8 mouse cellular contexts compared by ENCODE assay signal in genomic region chr2:84799041-84799561, GRCm38 (mm10). TPM values are rescaled to one million over a fixed set of nuclear protein-coding genes. Genes with fewer than 3 reads are reported as not detected.
DNase-seq lines count a peak whose midpoint lies in the region; ATAC-seq and TF ChIP-seq lines count a peak whose summit lies in the region.

No protein-coding gene starts in this region.

- H3K36me3 ChIP-seq in G1E (replicated peaks), result peaks cover 22% of the 10 kb centered on the region
- H3K36me3 ChIP-seq in forebrain, embryonic 12.5 days (replicated peaks), result no peaks in the 10 kb centered on the region
- peaks cover 36% of the 10 kb centered on the region for H3K36me3 ChIP-seq in liver, embryonic 15.5 days (replicated peaks)
- no peaks in the 10 kb centered on the region for H3K36me3 ChIP-seq in neural tube, embryonic 12.5 days

- TF ChIP-seq CTCF in G1E (IDR thresholded peaks at IDR 0.05; ENCODE audit: low read depth, low read length), result peak; percentile 30; the same call in 1 of the 2 replicates

- H3K9ac ChIP-seq in forebrain, embryonic 12.5 days, result peak overlapping the region; percentile 60
- H3K9ac ChIP-seq in liver, embryonic 15.5 days, result peak overlapping the region; percentile 83
- peak overlapping the region; percentile 52 for H3K9ac ChIP-seq in neural tube, embryonic 12.5 days

- no peaks in the 10 kb centered on the region for H3K27me3 ChIP-seq in G1E (ENCODE audit: insufficient read depth, low read length)
- 0 out of 2 replicates have a peak, but pooled peaks cover 4% of the 10 kb centered on the region for H3K27me3 ChIP-seq in forebrain, embryonic 12.5 days
- H3K27me3 ChIP-seq in liver, embryonic 15.5 days, result no peaks in the 10 kb centered on the region
- H3K27me3 ChIP-seq in neural tube, embryonic 12.5 days (replicated peaks), result no peaks in the 10 kb centered on the region

- H3K27ac ChIP-seq in forebrain, embryonic 12.5 days, result peak overlapping the region; percentile 61
- peak overlapping the region; percentile 99 for H3K27ac ChIP-seq in liver, embryonic 15.5 days (replicated peaks)
- no peak overlapping the region for H3K27ac ChIP-seq in neural tube, embryonic 12.5 days

- H3K4me3 ChIP-seq in G1E (ENCODE audit: low read depth, low read length), result peak overlapping the region; percentile 82
- peak overlapping the region; percentile 63 for H3K4me3 ChIP-seq in forebrain, embryonic 12.5 days (replicated peaks)
- H3K4me3 ChIP-seq in liver, embryonic 15.5 days (replicated peaks), result peak overlapping the region; percentile 78
- peak overlapping the region; percentile 57 for H3K4me3 ChIP-seq in neural tube, embryonic 12.5 days

- peaks cover 34% of the 10 kb centered on the region for H3K4me1 ChIP-seq in G1E (ENCODE audit: insufficient read depth, low read depth, low read length)
- peaks cover 10% of the 10 kb centered on the region for H3K4me1 ChIP-seq in forebrain, embryonic 12.5 days
- peaks cover 60% of the 10 kb centered on the region for H3K4me1 ChIP-seq in liver, embryonic 15.5 days (replicated peaks)
- H3K4me1 ChIP-seq in neural tube, embryonic 12.5 days, result no peaks in the 10 kb centered on the region; the same call in 1 of the 2 replicates

- ATAC-seq in G1E (ENCODE audit: extremely low read depth, insufficient number of reproducible peaks, low FRiP score, poor library complexity, severe bottlenecking), result peak; percentile 47
- ATAC-seq in forebrain, embryonic 12.5 days (ENCODE audit: low FRiP score), result peak; percentile 68
- peak; percentile 59 for ATAC-seq in liver, embryonic 15.5 days (ENCODE audit: insufficient read depth)
- ATAC-seq in neural tube, embryonic 12.5 days (ENCODE audit: low FRiP score, low read depth), result peak; percentile 62

- H3K9me3 ChIP-seq in G1E (replicated peaks), result peaks cover 18% of the 10 kb centered on the region
- H3K9me3 ChIP-seq in forebrain, embryonic 12.5 days, result 0 out of 2 replicates have a peak, but pooled peaks cover 12% of the 10 kb centered on the region
- H3K9me3 ChIP-seq in liver, embryonic 15.5 days (replicated peaks), result peaks cover 17% of the 10 kb centered on the region; the same call in 1 of the 2 replicates
- H3K9me3 ChIP-seq in neural tube, embryonic 12.5 days, result 0 out of 2 replicates have a peak, but pooled peaks cover 4% of the 10 kb centered on the region

- intact Hi-C loops in heart, postnatal 14 days (cut with DNase I), result loop anchor here (5.0 kb wide), 1 partner anchor 57 kb away; the partner anchor contains the start of gene Gm19426

- DNase-seq in G1E (ENCODE audit: low spot score), result peak; percentile 64
- peak; percentile 87 for DNase-seq in c-Kit-positive CD71-positive TER-119-positive erythroid progenitor cells, embryonic 14.5 days (ENCODE audit: low spot score)
- peak; percentile 72 to 76 for DNase-seq in heart, postnatal 14 days
- DNase-seq in kidney, postnatal 4 days, result peak; percentile 69 to 81
- peak; percentile 45 for DNase-seq in testis, postnatal 14 days (ENCODE audit: low spot score)

- under 1% methylated on average over 16 of the region's 16 CpGs for WGBS in forebrain, embryonic 12.5 days
- WGBS in liver, embryonic 15.5 days (ENCODE audit: insufficient replicate concordance), result under 1% methylated on average over 16 of the region's 16 CpGs
- under 1% methylated on average over 16 of the region's 16 CpGs for WGBS in neural tube, embryonic 12.5 days

- H3K4me2 ChIP-seq in forebrain, embryonic 12.5 days, result peak overlapping the region; percentile 99
- peak overlapping the region; percentile 89 for H3K4me2 ChIP-seq in liver, embryonic 15.5 days
- H3K4me2 ChIP-seq in neural tube, embryonic 12.5 days (replicated peaks), result peak overlapping the region; percentile 97

RNA-seq across cellular contexts. Expression of gene Ube2l6, which starts 0.5 kb away (rescaled TPM):
- total RNA-seq in G1E (2014; fragmentation: Nextera tagmentation) (37.2 and 74.5 TPM in 2 replicates), G1E (2017) (20.2 and 22.5 TPM in 2 replicates)
- polyA plus RNA-seq in G1E (2012), result 1.2 and 2.5 TPM in 2 replicates
- 30.0 and 30.5 TPM in 2 replicates for polyA plus RNA-seq in forebrain, embryonic 12.5 days (2016; fragmentation: Nextera tagmentation; extraction: Ambion mirVana)
- 10 to 100 TPM; 67.6 to 87.8 TPM for total RNA-seq in heart, postnatal 14 days (2021)
- 533 and 556 TPM in 2 replicates for polyA plus RNA-seq in liver, embryonic 15.5 days (2015; fragmentation: Nextera tagmentation; extraction: Ambion mirVana)
- polyA plus RNA-seq in neural tube, embryonic 12.5 days (2016; fragmentation: Nextera tagmentation; extraction: Ambion mirVana), result 22.8 and 23.2 TPM in 2 replicates

RNA-seq across cellular contexts. Expression of gene Smtnl1, which starts 23.4 kb away (rescaled TPM):
- not detected in 2 replicates for total RNA-seq in G1E (2014; fragmentation: Nextera tagmentation)
- total RNA-seq in G1E (2017), result not detected in 2 replicates
- not detected in 2 replicates for polyA plus RNA-seq in G1E (2012)
- polyA plus RNA-seq in forebrain, embryonic 12.5 days (2016; fragmentation: Nextera tagmentation; extraction: Ambion mirVana), result not detected in 2 replicates
- total RNA-seq in heart, postnatal 14 days (2021), result under 1 TPM in 1 of 2 experiments, not detected in 1; 0.14 TPM
- polyA plus RNA-seq in liver, embryonic 15.5 days (2015; fragmentation: Nextera tagmentation; extraction: Ambion mirVana), result 0.40 and 0.56 TPM in 2 replicates
- polyA plus RNA-seq in neural tube, embryonic 12.5 days (2016; fragmentation: Nextera tagmentation; extraction: Ambion mirVana), result not detected in 2 replicates

RNA-seq across cellular contexts. Expression of gene Serping1, which starts 23.9 kb away (rescaled TPM):
- total RNA-seq in G1E (2014; fragmentation: Nextera tagmentation) (not detected in 2 replicates), G1E (2017) (not detected in 2 replicates)
- polyA plus RNA-seq in G1E (2012), result not detected in 2 replicates
- polyA plus RNA-seq in forebrain, embryonic 12.5 days (2016; fragmentation: Nextera tagmentation; extraction: Ambion mirVana), result 27.6 and 30.3 TPM in 2 replicates
- total RNA-seq in heart, postnatal 14 days (2021), result 10 to 100 TPM; 58.8 to 72.1 TPM
- polyA plus RNA-seq in liver, embryonic 15.5 days (2015; fragmentation: Nextera tagmentation; extraction: Ambion mirVana), result 84.2 and 102 TPM in 2 replicates
- polyA plus RNA-seq in neural tube, embryonic 12.5 days (2016; fragmentation: Nextera tagmentation; extraction: Ambion mirVana), result 33.8 and 34.5 TPM in 2 replicates

RNA-seq across cellular contexts. Expression of gene Timm10, which starts 27.7 kb away (rescaled TPM):
- total RNA-seq in G1E (2014; fragmentation: Nextera tagmentation), result 13.5 and 21.0 TPM in 2 replicates
- total RNA-seq in G1E (2017), result 51.5 and 54.9 TPM in 2 replicates
- 13.3 and 19.5 TPM in 2 replicates for polyA plus RNA-seq in G1E (2012)
- 36.7 and 42.3 TPM in 2 replicates for polyA plus RNA-seq in forebrain, embryonic 12.5 days (2016; fragmentation: Nextera tagmentation; extraction: Ambion mirVana)
- 100 to 1,000 TPM in 1 of 2 experiments, 10 to 100 TPM in 1; 78.1 to 101 TPM for total RNA-seq in heart, postnatal 14 days (2021)
- polyA plus RNA-seq in liver, embryonic 15.5 days (2015; fragmentation: Nextera tagmentation; extraction: Ambion mirVana), result 33.3 and 37.0 TPM in 2 replicates
- 37.6 and 39.4 TPM in 2 replicates for polyA plus RNA-seq in neural tube, embryonic 12.5 days (2016; fragmentation: Nextera tagmentation; extraction: Ambion mirVana)

RNA-seq across cellular contexts. Expression of gene Slc43a1, which starts 39.5 kb away (rescaled TPM):
- total RNA-seq in G1E (2014; fragmentation: Nextera tagmentation) (0.29 and 62.5 TPM in 2 replicates), G1E (2017) (0.05 and 0.12 TPM in 2 replicates)
- polyA plus RNA-seq in G1E (2012), result 0.03 TPM in 1 of 2 replicates, not detected in the other
- 11.4 and 14.4 TPM in 2 replicates for polyA plus RNA-seq in forebrain, embryonic 12.5 days (2016; fragmentation: Nextera tagmentation; extraction: Ambion mirVana)
- 1 to 10 TPM; 2.9 to 3.6 TPM for total RNA-seq in heart, postnatal 14 days (2021)
- polyA plus RNA-seq in liver, embryonic 15.5 days (2015; fragmentation: Nextera tagmentation; extraction: Ambion mirVana), result 190 and 203 TPM in 2 replicates
- polyA plus RNA-seq in neural tube, embryonic 12.5 days (2016; fragmentation: Nextera tagmentation; extraction: Ambion mirVana), result 8.4 and 10.2 TPM in 2 replicates

Comparison
In these comparisons a context has a peak if more than half of its experiments do, and no peak if none do; other contexts are left out.
1. RNA of gene Ube2l6, which starts 0.5 kb away (polyA plus RNA-seq): 533 to 556 TPM in liver, embryonic 15.5 days; 30.0 to 30.5 TPM in forebrain, embryonic 12.5 days, 22.8 to 23.2 TPM in neural tube, embryonic 12.5 days and 1.2 to 2.5 TPM in G1E; every median in the first group is over 10 times any median in the second.
2. RNA of gene Serping1, which starts 23.9 kb away (polyA plus RNA-seq): 84.2 to 102 TPM in liver, embryonic 15.5 days, 33.8 to 34.5 TPM in neural tube, embryonic 12.5 days and 27.6 to 30.3 TPM in forebrain, embryonic 12.5 days; not detected in G1E; every median in the first group is over 10 times any median in the second.
3. Peak in every context shown above with its lines, with median percentiles within 50 percentile points of each other: ATAC-seq, DNase-seq, H3K4me3 ChIP-seq, H3K4me2 ChIP-seq and H3K9ac ChIP-seq.